Mouse (Mus musculus): ENCODE results near the gene Neu1. TPM values are rescaled to one million over a fixed set of nuclear protein-coding genes. Genes with fewer than 3 reads are reported as not detected.
"Not testable (repeated sequence)": the region's sequence is repeated elsewhere in the genome, so short reads cannot be mapped to it uniquely, and the experiment has no call there.

Gene Neu1
- total RNA-seq, 2 experiments from 2014 or later: 8.5 to 9.3 TPM

DNA sequence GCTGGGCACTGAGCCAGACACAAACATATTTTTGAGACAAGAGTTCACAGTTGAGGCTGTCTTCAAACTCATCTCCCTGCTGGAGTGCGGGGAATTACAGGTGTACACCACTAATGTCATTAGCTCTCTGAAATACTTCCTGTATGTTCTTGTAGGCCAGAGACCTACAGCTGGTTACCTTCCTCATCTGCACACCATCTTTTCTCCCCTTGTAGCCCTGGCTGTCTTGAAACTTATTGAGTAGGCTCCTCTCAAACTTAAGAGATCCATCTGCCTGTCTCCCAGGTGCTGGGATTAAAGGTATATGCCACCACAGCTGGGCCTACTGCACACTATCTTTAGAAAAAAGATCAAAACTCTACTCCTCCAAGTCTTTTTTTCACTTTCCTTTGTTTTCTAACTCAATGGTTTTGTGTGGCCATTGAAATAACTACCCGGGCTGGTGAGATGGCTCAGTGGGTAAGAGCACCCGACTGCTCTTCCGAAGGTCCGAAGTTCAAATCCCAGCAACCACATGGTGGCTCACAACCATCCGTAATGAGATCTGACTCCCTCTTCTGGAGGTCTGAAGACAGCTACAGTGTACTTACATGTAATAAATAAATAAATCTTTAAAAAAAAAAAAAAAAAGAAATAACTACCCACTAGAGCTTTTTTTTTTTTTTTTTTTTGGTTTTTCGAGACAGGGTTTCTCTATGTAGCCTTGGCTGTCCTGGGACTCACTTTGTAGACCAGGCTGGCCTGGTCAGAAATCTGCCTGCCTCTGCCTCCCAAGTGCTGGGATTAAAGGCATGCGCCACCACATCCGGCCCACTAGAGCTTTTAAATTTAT is 17.9 kb downstream of the Neu1 start:
- not testable (repeated sequence) for DNase-seq

DNA sequence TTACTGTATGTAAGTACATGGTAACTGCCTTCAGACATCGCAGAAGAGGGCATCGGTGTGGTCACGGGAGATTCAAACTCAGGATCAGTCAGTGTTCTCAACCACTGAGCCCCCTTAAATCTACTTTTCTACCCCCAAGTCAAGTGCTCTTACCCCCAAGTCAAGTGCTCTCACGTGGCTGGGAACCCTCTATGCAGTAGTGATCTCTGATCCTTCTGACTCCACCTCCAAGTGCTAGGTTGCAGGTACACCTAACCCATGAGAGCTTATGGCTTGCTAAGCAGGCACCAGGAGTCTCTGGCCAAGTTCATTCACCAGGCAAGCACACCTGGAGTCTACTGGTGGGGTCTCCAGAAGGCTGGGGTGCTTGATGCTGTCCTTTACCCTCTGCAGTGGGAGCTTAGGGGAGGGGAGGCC is 18.5 kb downstream of the Neu1 start:
- no peak for DNase-seq

DNA sequence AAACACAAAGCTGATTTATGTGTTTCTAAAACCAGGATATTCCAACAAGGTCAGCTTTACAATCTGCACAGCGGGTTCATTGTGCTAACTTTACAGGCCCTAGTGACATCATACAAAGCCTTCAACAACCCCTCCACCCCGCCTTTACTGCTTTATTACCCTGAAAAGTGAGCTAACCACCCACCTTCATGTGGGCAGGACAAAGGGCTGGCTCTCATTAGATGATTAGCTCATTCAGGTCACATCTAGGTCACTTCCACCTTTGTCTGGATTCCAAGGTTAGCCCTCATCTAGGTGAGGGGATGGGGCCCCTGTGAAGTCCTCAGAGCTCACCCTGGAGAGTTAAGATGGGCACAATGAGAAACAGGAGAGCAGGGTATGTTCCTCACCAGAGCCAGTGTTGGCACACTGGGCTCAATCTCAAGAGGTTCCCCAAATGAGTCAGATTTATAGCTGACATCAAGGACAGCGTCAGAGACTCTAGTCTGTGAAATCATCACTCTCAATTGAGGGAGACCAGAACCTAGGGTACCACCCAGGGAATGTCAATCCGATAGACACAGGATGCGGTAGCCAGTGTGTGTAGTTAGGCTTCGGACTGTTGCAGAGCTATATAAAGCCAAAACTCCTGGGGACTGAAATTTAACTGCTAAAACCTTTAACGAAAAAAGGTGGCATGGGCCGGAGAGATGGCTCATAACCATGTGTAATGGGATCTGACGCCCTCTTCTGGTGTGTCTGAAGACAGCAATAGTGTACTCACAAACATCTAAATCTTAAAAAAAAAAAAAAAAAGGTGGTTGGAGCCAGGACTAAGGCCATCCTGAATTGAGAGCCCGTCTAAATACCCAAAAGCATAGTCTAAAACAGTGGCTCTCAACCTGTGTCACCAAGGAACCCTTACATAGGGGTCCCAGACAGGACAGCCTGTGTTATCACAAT is 19.7 kb downstream of the Neu1 start:
- DNase-seq: no peak

DNA sequence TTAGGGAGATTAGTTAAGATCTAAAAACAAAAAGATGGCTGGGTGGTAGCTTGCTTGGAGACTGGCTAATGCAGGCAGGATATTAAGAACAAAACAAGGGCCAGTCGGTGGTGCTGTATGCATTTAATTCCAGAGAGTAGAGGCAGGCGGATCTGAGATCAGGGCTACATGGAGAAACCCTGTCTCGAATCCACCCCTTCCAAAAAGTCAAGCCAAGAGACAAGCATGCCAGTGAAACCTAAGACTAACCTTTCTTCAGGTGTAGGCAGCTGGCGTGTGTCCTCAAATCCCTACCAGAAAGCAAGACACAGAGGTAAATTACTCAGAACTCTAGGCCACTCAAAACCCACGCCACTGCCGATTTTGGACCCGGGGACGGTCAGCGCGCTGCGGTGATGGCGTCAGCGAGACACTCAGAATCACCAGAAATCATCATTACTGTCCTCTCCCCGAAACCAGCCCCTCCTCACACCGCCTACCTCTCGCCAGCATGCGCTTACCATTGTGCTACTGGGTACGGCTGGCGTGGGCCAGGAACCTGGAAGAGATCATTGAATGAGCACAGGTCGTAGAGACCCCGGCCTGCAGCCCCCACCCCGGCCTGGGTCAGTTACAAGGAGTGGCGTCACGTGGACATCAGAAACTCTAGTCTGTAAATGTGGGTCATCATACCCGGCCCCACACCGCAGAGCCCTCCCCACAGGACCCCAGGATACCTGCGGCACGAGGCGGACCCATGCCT is 20.8 kb downstream of the Neu1 start:
- no peak for DNase-seq

DNA sequence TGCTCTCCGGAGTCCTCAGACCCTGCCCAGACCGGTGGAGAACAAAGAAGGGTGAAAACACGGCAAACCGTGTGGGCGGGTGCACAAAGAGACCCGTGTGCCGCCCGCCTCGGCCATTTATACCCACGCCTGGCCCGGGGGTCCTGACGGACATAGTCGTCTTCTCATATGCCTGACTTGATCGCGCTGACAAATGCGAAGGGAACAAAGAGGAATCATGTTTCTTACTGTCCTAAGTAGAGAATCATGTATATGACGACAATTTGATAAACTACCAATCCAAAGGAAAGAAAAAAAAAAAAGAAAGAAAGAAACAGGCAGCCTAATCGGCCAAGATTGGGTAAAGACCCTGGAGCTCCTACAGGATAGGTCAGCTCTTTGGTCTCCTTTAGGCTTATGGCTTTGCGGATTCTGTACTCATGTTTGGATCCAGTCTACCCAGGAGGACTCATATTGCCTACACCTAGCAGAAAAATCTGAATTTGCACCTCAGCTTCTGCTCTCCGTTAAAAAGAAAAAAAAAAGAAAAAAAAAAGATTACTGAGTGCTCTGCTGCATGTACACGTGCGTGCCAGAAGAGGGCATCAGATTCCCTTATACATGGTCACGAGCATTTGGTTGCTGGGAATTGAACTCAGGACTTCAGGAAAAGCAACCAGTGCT is 21.5 kb downstream of the Neu1 start:
- peak; percentile 63 for DNase-seq

DNA sequence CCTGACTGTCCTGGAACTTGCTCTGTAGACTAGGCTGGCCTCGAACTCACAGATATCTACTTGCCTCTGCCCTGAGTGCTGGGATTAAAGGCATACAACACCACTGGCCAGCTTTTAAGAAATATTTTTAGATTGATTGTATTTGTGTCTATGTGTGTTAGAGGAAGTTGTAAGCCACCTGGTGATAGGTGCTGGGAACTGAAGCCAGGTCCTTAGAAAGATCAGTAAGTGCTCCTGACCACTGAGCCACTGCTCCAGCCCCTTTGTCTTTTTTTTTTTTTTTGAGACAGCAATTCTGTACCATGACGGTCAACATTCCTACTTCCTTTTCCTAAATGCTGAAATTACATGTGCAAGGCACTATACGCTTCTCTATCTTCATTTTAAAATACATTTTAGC is 22.2 kb downstream of the Neu1 start:
- DNase-seq: no peak

DNA sequence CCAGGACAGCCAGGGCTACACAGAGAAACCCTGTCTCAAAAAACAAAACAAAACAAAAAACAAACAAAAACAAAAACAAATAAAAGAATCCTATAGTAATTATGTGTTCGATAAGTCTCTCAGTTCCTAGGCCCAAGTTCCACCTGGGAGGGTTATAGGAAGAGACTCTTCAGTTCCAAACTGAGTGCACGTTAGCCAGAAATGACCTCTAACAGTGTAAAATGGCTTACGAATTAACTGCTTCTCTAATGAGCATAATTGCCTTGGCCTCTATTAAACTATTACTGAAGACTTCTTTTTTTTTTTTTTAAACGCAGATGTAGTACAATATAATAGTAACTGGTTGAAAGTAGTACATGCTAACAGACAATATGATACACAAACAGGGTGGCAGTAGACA is 22.9 kb downstream of the Neu1 start:
- DNase-seq: no peak

DNA sequence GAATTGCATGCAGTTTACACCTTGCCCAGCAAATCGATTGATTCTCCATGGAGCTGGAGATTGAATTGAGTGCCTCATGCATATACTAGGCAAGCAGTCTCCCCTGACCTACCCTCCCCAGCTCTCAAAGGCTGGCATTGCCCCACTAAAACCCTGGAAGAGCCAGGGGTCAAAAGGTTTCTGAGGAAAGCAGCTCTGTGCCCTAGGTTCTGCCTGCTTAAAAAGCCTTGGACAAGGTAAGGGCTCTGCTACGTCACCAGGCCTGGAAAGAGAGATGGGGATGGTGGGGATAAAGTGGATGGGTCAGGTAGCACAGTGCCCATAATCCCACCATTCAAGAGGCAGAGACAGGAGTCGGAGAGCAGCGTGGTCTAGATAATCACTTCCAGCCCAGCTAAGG is 23.8 kb downstream of the Neu1 start:
- no peak for DNase-seq

DNA sequence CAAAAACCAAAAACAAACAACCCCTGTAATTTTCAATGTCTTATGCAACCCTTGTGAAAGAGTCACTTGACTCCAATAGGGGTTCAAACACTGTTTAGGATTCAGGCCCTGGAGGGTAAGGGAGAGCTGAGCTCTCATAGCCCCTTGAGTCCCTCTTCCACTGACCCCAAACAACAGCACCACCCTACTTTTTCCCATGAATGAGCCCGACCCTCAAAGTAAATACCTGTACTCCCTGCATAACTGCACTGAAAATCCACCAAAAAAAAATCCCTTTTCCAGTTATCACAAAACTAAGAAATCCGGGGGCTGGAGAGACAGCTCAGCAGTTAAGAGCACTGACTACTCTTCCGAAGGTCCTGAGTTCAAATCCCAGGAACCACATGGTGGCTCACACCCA is 24.8 kb downstream of the Neu1 start:
- no peak for DNase-seq

DNA sequence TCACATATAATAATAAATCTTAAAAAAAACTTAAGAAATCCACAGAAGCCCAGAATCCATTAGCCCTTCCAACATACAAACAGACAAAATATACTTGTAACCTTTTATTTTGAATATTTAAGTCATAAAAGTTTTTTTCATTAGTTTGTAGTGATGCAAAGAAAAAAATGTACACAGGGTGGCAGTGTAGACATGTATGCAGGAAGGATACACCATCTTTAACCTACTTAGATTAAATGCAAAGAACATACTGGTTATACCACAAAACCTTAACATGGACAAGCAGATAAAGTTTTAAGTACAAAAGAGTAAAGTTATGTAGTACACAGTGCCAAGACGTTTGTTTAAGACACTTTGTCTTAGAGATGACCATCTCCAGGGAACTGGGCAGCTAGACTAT is 25.3 kb downstream of the Neu1 start:
- DNase-seq: no peak

DNA sequence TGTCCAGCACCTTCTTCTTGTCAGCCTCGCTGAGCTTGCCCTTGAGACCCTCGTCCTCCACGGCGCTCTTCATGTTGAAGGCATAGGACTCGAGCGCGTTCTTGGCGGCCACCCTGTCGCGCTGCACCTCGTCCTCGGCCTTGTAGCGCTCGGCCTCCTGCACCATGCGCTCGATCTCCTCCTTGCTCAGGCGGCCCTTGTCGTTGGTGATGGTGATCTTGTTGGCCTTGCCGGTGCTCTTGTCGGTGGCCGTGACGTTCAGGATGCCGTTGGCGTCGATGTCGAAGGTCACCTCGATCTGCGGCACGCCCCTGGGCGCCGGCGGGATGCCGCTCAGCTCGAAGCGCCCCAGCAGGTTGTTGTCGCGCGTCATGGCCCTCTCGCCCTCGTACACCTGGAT is 26.2 kb downstream of the Neu1 start:
- DNase-seq: not testable (repeated sequence)

DNA sequence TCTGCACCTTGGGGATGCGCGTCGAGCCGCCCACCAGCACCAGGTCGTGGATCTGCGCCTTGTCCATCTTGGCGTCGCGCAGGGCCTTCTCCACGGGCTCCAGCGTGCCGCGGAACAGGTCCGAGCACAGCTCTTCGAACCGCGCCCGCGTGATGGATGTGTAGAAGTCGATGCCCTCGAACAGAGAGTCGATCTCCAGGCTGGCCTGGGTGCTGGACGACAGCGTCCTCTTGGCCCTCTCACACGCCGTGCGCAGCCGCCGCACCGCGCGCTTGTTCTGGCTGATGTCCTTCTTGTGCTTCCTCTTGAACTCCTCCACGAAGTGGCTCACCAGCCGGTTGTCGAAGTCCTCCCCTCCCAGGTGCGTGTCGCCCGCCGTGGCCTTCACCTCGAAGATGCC is 26.9 kb downstream of the Neu1 start:
- DNase-seq: not testable (repeated sequence)

DNA sequence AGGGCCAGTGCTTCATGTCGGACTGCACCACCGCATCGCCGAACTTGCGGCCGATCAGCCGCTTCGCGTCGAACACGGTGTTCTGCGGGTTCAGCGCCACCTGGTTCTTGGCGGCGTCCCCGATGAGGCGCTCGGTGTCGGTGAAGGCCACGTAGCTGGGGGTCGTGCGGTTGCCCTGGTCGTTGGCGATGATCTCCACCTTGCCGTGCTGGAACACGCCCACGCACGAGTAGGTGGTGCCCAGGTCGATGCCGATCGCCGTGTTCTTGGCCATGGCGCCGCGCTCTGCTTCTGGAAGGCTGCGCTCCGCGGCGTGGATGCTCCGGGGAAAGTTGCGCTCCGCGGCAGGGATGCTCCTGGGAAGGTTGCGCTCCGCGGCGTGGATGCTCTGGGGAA is 27.7 kb downstream of the Neu1 start:
- not testable (repeated sequence) for DNase-seq

DNA sequence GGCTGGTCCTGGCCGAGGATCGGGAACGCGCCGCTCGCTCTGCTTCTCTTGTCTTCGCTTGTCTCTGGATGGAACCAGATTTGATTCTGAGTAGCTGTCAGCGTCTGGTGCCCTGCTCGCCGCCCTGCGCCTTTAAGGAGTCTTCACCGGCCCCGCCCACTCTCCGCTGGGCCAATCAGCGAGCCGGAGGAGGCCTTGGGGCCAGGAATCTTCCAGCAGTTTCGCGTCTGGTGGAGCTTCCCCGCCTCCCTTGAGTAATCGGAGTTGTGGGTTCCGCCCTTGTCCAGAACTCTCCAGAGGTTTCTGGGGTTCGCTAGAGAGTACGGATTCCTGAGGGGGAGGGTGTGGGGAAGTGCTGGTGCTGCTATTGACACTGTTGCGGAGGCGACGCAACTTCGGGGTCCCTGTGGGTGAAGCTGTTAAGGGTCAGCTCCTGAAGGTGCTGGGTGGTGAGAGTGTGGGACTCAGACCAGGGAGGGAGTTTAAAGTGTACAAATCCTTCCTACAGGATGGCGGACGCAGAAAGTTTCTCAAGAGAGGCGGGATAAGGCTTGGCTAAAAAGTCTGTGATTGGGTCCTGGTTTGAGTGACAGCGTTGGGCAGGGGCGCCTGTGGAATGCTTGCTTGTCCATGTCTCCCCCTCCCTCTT is 28.2 kb downstream of the Neu1 start, which contains the start of gene Hspa1b:
TSS of gene Hspa1b (minus strand) at position 109 of the 649 bp plus-strand sequence.
- peak; percentile 85 for DNase-seq

DNA sequence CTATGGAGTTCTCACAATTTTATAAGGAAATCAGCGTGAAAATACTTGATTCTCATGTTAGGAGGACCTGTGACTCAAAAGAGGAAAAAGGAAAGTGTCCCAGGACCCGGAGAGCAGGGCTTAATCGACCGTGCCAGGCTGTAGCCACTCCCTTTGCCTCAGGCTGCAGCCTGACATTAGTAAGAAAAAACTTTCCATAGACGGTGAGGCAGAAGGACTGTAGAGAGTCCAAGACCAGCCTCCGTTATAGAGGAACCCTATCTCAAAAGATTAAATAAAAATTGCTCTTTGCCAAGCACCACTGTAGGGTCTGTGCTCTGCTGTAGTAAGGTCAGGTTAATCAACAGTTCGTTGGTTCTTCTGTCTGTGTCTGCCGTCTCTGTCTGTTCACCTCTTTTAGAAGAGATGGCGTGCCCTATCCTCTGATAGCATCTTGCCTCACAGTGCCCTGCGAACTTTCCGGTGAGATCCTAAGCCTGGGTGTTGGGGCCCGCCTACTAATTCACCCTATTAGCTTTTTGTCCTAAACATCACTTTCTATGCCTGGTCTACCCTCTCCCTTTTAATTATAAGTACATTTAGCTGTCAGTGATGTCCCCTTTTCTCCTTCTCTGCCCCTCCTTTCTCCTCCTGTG is 28.9 kb downstream of the Neu1 start:
- DNase-seq: no peak

DNA sequence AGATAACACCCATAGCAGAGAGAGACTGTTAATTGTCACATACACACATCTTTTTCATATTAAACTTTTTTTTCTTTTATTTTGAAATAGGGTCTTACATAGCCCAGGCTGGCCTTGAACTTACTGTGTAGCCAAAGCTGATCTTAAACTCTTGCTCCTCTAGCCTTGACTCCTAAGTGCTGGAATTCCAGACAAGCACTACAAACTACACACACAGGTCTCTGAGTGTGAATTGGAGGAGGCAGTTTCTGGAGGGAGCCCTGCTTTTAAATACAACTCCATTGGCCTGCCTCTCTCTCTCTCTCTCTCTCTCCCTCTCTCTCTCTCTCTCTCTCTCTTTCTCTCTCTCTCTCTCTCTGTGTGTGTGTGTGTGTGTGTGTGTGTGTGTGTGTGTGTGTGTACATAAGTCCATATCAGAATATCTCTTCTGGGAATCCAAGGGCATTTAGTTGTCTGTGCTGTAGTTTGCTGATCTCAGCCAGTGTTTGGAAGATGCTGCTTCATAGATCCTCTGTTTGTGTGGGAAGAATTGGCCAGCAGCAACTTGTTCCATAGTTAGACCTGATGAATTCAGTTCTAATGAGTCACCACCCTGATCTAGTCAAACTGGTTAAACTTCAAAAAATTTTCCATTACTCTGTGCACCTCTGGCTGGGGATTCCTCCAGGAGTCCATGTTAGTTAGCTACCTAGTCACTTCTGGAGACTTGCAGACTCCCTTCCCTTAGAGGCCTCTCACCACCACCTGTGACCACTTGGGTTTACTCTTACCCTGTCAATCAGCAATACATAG is 29.8 kb downstream of the Neu1 start:
- no peak for DNase-seq

DNA sequence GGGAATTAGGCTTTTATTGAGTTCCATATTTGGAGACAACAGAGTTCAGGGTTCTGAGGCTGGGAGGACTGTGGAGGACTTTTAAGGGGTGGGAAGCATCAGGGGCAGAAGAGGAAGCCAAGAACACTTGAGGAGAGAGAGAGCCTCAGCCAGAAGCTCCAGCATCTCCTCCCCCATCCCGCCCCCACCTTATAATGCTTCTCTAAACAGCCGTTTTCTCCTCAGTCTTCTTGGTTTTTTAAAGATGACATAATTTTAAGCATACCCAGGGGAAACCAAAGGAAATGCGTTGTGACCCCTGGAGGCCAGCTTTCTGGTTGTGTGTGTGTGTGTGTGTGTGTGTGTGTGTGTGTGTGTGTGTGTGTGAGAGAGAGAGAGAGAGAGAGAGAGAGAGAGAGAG is 31.1 kb downstream of the Neu1 start:
- peak; percentile 29 for DNase-seq

DNA sequence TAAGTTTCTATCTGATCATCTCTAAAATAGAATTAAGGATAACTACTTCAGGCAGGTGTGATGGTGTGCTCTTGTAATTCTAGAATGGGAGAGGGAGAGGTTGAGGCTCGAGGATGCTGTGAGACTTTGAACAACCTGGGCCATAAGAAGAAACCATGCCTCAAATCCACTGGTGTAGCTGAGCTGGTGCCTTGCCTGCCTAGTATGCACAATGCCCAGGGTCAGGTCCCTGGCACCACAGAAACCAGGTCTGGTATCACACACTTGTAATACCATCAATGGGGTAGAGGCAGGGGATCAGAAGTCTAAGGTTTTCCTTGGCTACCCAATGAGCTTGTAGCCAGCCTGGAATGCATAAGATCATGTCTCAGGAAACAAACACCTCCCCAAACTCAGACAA is 31.8 kb downstream of the Neu1 start:
- no peak for DNase-seq

DNA sequence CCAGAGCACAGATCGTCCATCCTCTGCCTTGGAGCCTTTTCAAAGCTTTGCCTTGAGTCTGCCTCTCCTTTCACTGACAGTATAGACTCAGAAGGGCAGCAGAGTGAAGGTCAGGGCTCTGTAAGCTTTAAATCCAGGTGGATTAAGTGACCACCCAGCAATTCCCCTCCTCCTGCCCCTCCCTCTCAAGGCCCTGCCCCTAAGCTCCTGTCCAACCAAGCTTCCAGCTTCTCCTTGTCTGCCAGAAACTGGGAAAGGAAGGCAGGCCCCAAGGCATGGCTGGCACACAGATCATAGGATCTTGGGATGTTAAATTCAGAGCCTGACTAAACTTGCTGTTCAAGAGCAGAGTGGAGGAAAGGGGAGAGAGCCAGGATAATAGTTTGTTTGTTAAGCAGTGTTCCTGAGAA is 33.6 kb downstream of the Neu1 start:
- no peak for DNase-seq

DNA sequence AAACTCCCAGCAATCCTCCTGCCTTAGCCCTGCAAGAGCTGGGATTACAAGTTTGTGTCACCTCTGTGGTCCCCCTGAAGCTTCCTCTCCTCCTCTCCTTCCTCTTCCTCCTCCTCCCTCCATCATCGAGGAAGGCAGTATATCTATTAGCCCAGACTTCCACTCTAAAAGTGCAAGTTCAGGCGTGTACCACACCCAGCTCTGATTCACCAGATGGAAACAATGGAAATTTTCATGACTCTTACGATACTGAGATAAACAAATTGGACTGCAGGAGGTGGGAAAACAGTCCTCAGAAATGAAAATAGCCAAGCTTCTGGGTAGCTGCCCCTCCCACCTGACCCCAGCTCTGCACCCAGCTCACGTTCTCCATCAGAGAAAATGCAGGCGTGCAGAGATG is 34.6 kb downstream of the Neu1 start:
- no peak for DNase-seq
